Mouse (Mus musculus) induced T-regulatory cell, adult 2 months (primary cell): ENCODE data around the gene Hnrnpul1.

Experiments used
- DNase-seq: peaks from one replicate; pipeline ENCODE4 v3.0.0-alpha.2; 2012; ENCODE audit warnings: low read depth

The Hnrnpul1 gene

GRCm38 (mm10) chr7:25719761-25720610, 34.6 kb downstream of the Hnrnpul1 start:
- peak; percentile 81 for DNase-seq

GRCm38 (mm10) chr7:25718788-25719417, 35.7 kb downstream of the Hnrnpul1 start, which contains the start of gene Ccdc97:
Ccdc97 (minus strand) TSS chr7:25719088.
- DNase-seq, result peak; percentile 99

- DNase-seq, result peak; percentile 25
Observed at GRCm38 (mm10) chr7:25717478-25717877, 37.1 kb downstream of the Hnrnpul1 start.

GRCm38 (mm10) chr7:25715731-25716271, 38.8 kb downstream of the Hnrnpul1 start:
- no peak for DNase-seq

GRCm38 (mm10) chr7:25714581-25714980, 40.0 kb downstream of the Hnrnpul1 start:
- no peak for DNase-seq

- no peak for DNase-seq
Observed at GRCm38 (mm10) chr7:25712801-25713200, 41.8 kb downstream of the Hnrnpul1 start.

- peak; percentile 25 for DNase-seq
Observed at GRCm38 (mm10) chr7:25711731-25712197, 42.8 kb downstream of the Hnrnpul1 start.

- DNase-seq, result peak; percentile 15
Observed at GRCm38 (mm10) chr7:25711165-25711564, 43.4 kb downstream of the Hnrnpul1 start.

GRCm38 (mm10) chr7:25710519-25711130, 43.9 kb downstream of the Hnrnpul1 start:
- DNase-seq, result peak; percentile 28

GRCm38 (mm10) chr7:25709961-25710360, 44.6 kb downstream of the Hnrnpul1 start:
- no peak for DNase-seq

- peak; percentile 67 for DNase-seq
Observed at GRCm38 (mm10) chr7:25707581-25708292, 46.8 kb downstream of the Hnrnpul1 start.

GRCm38 (mm10) chr7:25706578-25707170, 47.9 kb downstream of the Hnrnpul1 start:
- DNase-seq, result no peak

GRCm38 (mm10) chr7:25705801-25706251, 48.7 kb downstream of the Hnrnpul1 start:
- DNase-seq, result peak; percentile 40

- no peak for DNase-seq
Observed at GRCm38 (mm10) chr7:25704716-25705364, 49.7 kb downstream of the Hnrnpul1 start.

- no peak for DNase-seq
Observed at GRCm38 (mm10) chr7:25703793-25704494, 50.6 kb downstream of the Hnrnpul1 start.

- peak; percentile 58 for DNase-seq
Observed at GRCm38 (mm10) chr7:25702350-25702749, 52.2 kb downstream of the Hnrnpul1 start.

- DNase-seq, result peak; percentile 54
Observed at GRCm38 (mm10) chr7:25700732-25701131, 53.8 kb downstream of the Hnrnpul1 start.

- no peak for DNase-seq
Observed at GRCm38 (mm10) chr7:25699851-25700250, 54.7 kb downstream of the Hnrnpul1 start.

GRCm38 (mm10) chr7:25694104-25694503, 60.5 kb downstream of the Hnrnpul1 start:
- DNase-seq, result no peak

- DNase-seq, result no peak
Observed at GRCm38 (mm10) chr7:25690051-25690450, 64.5 kb downstream of the Hnrnpul1 start.
